Mouse (Mus musculus) CH12.LX (cell line): ENCODE data around the gene Igsf8.

Source experiments
- CTCF ChIP-seq, 2 experiments: IDR thresholded peaks in 1 of 2; conservative IDR thresholded peaks in 1 of 2; 2 replicates each; pipeline ENCODE4 v1.5.1; 2011 to 2012; ENCODE audit warnings: low read depth in 2 of 2, low read length in 2 of 2, improper control_type of control experiment in 1 of 2, inconsistent platforms in 1 of 2, mild to moderate bottlenecking in 1 of 2, moderate library complexity in 1 of 2
- EP300 ChIP-seq: IDR thresholded peaks from 2 replicates; pipeline ENCODE4 v1.6.1; 2011; ENCODE audit warnings: low read length, improper control_type of control experiment
- MAX ChIP-seq: IDR thresholded peaks from 2 replicates; pipeline ENCODE4 v1.6.1; 2011; ENCODE audit warnings: low read length, improper control_type of control experiment
- MEF2A ChIP-seq: IDR thresholded peaks from 2 replicates; pipeline ENCODE4 v1.6.1; 2014; ENCODE audit warnings: low read depth, mild to moderate bottlenecking, inconsistent platforms, low read length, improper control_type of control experiment, borderline replicate concordance
- MXI1 ChIP-seq: IDR thresholded peaks from 2 replicates; pipeline ENCODE4 v1.6.1; 2011; ENCODE audit warnings: mild to moderate bottlenecking, low read depth, low read length, improper control_type of control experiment
- NELFE ChIP-seq: IDR thresholded peaks from 2 replicates; pipeline ENCODE4 v1.6.1; 2011; ENCODE audit warnings: low read depth, low read length, improper control_type of control experiment
- POLR2A ChIP-seq: IDR thresholded peaks from 2 replicates; pipeline ENCODE4 v1.6.1; 2011; ENCODE audit warnings: low read depth, mild to moderate bottlenecking, improper control_type of control experiment, low read length
- POLR2AphosphoS2 ChIP-seq: IDR thresholded peaks from 2 replicates; pipeline ENCODE4 v1.6.1; 2011; ENCODE audit warnings: low read depth, low read length, improper control_type of control experiment
- TBP ChIP-seq: conservative IDR thresholded peaks from 2 replicates; pipeline ENCODE4 v1.6.1; 2011; ENCODE audit warnings: low read depth, low read length, improper control_type of control experiment
- UBTF ChIP-seq: IDR thresholded peaks from 2 replicates; pipeline ENCODE4 v1.6.1; 2012; ENCODE audit warnings: low read depth, mild to moderate bottlenecking, inconsistent platforms, low read length, improper control_type of control experiment, moderate library complexity
- ZC3H11A ChIP-seq: IDR thresholded peaks from 2 replicates; pipeline ENCODE4 v1.6.1; 2012; ENCODE audit warnings: low read depth, mild to moderate bottlenecking, inconsistent platforms, low read length, improper control_type of control experiment
- ZMIZ1 ChIP-seq: IDR thresholded peaks from 2 replicates; pipeline ENCODE4 v1.6.1; 2012; ENCODE audit warnings: low read depth, mild to moderate bottlenecking, inconsistent platforms, low read length, improper control_type of control experiment
- ZNF384 ChIP-seq: IDR thresholded peaks from 2 replicates; pipeline ENCODE4 v1.6.1; 2012; ENCODE audit warnings: low read depth, low read length, improper control_type of control experiment, inconsistent platforms

- TF ChIP-seq ZMIZ1: no peak
- no peak for TF ChIP-seq EP300
- no peak for TF ChIP-seq CTCF (conservative IDR thresholded peaks at IDR 0.05 in 1 of 2, IDR thresholded peaks at IDR 0.05 in 1 of 2; ENCODE audit: low read depth in 2 of 2, low read length in 2 of 2)
- TF ChIP-seq ZC3H11A: no peak
- no peak for TF ChIP-seq POLR2A
- no peak for TF ChIP-seq MXI1
- no peak for TF ChIP-seq MEF2A
- no peak for TF ChIP-seq ZNF384
- no peak for TF ChIP-seq POLR2AphosphoS2
- no peak for TF ChIP-seq UBTF
- no peak for TF ChIP-seq NELFE
- TF ChIP-seq MAX: no peak; the same call in 1 of the 2 replicates
- TF ChIP-seq TBP: no peak
Measured at GRCm38 (mm10) chr1:172312768-172313561, 51.5 kb downstream of the Igsf8 start.
